Mouse (Mus musculus) cerebellum, adult 9-10 months (tissue): ENCODE results near the gene Piezo1.
A peak's percentile ranks its signal among the peaks of the same experiment; 100 is the strongest.

Source experiments
- DNase-seq: peaks from one replicate; pipeline ENCODE4 v3.0.0; 2022

Piezo1 gene

GRCm38 (mm10) chr8:122544138-122544537 lies 7.0 kb downstream of the Piezo1 start:
- DNase-seq: no peak

- DNase-seq: no peak
Observed at GRCm38 (mm10) chr8:122538310-122539076, 12.6 kb downstream of the Piezo1 start.

DNA sequence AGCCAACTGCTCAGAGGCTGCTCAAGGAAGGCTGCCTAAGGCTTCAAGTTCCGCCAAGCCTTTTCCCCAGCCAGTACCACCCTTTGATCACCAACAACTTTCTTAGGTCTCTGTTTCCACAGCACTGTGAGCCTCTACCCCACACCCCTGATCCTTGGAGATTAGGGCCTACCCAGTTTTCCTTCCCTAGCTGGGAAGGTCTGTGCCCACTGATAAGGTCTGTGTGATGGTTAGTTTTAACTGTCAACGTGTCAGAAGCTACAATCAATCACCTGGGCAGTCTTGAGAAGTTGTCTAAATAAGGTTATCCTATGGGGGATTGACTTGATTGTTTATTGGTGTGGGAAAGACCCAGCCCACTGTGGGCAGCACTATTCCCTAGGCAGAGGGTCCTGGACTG lies 13.3 kb downstream of the Piezo1 start:
- no peak for DNase-seq

DNA sequence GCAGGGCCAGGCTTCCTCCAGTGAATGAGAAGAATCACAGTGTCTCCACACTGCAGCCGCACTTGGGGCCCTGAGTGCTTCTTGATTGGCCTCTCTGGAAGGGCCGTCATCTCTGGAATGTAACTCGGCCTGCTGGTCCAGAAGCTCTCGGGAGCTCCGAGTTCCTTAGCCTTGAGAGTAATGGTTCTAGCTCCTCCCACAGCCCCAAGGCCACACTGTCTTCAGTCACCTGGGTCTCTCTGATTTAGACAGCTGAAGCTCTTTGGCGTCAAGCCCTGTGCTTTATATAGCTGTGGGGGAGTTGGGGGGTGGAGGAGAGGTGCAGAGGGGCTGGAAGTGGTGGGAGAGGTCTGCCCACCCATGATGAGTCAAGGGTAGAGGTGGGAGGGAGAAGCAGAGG lies 14.1 kb downstream of the Piezo1 start:
- DNase-seq: no peak

- no peak for DNase-seq
Observed at GRCm38 (mm10) chr8:122531312-122531711, 19.8 kb downstream of the Piezo1 start.

DNA sequence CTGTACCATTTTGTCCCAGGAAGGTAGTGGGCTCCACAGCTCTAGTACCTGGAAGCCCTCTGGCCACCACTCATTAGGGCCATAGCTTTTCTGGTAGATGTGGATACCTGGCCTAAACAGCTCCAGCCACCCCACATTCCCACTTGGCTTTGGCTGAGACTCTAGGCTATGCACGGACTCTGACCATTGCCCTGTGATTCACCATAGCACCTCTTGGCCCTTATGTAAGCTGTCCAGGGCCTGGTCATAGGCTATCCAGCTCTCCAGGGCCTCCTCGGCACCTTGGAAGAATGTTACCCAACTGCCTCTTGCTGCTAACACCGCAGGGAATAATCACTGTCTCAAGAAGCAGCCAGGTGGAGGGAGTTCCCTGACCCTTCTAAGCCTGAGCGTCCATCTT lies 22.0 kb downstream of the Piezo1 start:
- no peak for DNase-seq

GRCm38 (mm10) chr8:122527937-122528336 lies 23.2 kb downstream of the Piezo1 start:
- DNase-seq: no peak

DNA sequence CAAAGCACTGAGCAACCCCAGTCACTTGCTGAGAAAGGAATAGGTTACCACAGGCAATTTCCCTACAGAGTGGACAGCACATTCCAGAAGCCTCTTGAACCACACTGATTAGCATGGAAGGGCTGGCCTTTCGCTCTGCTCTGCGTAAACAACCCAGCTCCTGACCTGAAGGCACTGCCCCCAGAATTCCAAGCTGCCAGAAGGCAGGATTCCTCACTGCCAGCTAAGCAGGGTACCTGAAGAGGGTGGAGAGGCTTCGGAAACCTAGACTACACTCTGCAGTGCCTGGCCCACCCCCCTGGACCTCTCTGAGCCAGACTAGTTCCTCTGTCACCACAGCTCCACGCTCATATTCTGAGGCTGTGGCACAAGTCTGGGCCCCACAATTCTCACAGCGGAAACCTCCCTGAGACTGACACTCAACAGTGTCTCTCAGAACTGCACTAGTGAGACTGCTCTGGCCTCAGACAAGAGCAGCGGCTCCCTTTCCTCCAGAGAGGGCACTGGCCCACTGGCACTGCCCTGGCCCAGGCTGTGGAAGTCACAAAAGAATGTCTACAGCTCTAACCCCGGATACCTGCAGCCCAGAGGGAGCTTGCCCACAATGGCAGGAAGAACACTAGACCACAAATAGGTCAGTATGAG lies 24.5 kb downstream of the Piezo1 start:
- DNase-seq: no peak

DNA sequence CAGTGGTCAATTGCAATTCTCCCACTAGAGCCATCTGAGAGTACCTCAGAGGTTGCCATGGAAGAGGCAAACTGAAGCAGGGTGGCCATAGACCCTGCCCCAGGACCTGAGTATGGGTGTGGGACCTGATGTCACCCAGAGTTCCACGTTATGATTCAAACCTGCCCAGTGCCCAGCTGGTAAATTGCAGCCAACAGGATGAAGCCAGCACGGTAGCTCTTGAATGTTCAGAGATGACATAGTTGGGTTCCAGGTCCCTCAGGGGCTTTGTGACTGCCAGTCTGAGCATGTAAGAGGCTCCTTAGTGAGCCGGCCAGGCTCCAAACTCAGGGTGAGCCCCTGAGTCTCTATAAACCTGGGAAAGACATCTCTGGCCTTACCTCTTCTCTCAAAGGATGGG lies 25.0 kb downstream of the Piezo1 start:
- no peak for DNase-seq

GRCm38 (mm10) chr8:122525004-122525403 lies 26.1 kb downstream of the Piezo1 start:
- DNase-seq: no peak

DNA sequence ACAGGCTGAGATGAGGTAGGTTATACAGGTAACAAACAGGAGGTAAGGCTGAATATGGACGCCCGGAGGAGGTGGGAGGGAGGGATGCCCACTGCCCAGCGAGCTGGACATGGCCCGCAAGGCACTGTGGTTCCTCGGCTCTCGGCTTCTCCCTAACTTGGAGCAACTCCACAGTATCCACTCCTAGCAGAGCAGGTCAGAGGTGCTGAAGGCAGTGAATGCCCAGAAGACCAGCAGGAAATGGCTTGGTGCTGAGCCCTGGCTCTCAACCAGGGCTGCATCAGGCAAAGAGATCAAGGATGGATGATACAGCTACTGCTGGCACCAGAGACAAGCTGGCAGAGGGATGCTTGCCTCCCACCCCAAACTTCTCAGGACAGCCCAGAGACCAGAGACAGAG lies 26.6 kb downstream of the Piezo1 start:
- DNase-seq: peak; percentile 11

DNA sequence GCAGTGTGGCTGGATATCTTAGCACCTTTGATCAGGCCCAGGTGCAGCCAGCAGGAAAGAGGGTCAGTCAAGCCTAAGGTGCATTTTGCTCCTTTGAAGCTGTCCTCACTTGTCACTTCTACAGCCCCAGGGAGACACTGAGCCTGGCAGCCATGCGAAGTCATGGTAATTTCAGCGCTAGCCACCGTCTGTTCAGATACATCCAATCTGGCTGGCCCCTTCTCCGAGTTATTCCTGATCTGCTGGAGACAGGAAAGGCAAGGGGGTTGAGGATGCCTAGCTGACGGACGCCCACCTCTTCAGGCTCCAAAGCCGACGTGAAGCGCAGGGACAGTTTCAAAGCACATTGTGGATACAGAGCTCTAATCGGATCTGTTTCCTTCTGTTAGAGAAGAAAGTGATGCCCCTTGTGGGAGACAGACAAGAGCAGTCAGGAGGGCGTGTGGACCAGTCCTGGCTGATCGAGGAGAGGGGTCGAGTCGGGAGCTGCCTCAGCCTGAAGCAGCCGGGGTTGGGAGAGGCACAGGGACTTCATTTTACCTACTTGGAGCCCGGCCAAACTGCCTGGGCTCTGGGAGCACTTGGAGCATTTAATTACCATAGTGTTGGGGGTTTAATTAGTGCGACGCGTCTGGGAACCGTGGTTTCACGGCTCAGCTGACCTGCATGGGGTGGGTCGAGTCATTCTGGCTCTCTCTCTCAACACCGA lies 27.3 kb downstream of the Piezo1 start:
- peak; percentile 28 for DNase-seq

GRCm38 (mm10) chr8:122522796-122523651 lies 28.1 kb downstream of the Piezo1 start:
- DNase-seq: peak; percentile 11

GRCm38 (mm10) chr8:122520611-122521010 lies 30.5 kb downstream of the Piezo1 start:
- DNase-seq: no peak

GRCm38 (mm10) chr8:122517541-122518190 lies 33.5 kb downstream of the Piezo1 start:
- DNase-seq: no peak

GRCm38 (mm10) chr8:122515699-122516098 lies 35.4 kb downstream of the Piezo1 start:
- no peak for DNase-seq

GRCm38 (mm10) chr8:122512392-122512791 lies 38.7 kb downstream of the Piezo1 start:
- no peak for DNase-seq

DNA sequence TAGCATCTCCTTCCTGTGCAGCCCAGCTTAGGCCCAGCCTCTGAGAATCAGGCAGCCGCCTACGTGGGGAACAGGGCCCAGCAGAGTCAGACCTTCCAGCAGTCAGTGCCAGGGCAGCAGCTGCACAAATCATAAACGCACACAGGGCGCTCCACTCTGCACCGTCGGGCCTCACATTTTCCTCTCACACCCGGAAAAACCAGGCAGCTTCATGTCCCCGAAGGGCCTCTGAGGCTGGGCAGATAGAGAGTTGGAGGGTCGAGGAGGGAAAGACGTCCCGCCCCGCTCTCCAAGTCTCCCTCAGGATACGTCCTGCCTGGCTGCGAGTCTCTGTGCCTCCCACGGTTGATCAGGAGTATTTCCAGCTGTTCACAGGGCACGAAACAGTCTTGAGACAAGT lies 39.6 kb downstream of the Piezo1 start:
- DNase-seq: no peak

GRCm38 (mm10) chr8:122500856-122501255 lies 50.3 kb downstream of the Piezo1 start:
- DNase-seq: peak; percentile 86

GRCm38 (mm10) chr8:122497912-122498311 lies 53.2 kb downstream of the Piezo1 start:
- no peak for DNase-seq

DNA sequence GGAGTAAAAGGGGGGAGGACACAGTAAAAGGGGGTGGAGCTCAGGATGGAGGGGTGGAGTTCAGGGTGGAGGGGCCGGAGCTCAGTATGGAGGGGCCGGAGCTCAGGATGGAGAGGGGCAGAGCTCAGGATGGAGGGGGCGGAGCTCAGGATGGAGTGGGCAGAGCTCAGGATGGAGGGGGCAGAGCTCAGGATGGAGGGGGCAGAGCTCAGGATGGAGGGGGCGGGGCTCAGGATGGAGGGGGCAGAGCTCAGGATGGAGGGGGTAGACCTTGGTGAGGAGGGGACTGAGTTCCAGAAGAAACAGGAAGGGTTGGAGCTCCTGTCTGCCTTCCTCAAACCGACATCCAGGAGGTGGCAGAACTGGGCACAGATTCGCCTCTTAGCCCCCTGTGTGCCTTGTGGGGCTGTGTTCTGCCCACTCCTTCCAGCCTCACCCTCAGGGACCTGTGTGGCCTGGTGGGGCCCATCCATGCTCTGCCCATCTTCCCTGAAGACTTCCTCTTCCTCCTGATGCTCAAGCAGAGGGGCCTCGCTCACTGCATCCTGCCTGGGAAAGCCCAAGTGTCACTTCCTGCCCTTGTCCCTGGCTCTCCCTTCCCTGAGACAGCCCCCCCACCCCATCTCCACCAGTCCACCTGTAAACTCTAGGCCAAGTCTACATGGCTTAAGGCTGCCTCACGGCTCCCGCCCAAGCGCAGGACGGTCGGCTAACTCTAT lies 54.0 kb downstream of the Piezo1 start:
- DNase-seq: no peak

DNA sequence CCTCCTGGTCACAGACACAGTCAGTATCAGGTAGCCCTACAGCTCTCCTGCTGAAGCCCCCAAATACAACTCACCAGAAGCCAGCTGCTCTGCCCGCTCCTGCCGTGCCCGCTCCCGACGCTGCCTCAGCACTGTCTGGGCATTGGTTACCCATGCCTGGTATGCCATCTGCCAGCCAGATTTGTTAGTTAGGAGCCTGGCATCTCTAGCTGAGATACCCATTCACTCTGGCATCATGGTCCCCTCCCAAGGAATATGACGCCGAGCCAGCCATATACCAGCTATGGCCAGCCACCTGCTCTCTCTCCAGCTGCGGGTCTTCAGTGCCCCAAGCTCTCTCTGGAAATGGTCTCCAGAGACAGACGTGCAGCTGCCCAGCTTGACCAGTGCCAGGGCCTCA lies 62.7 kb downstream of the Piezo1 start:
- no peak for DNase-seq
